Comparison of ENCODE assay signal across 9 mouse cellular contexts in the genomic region with DNA sequence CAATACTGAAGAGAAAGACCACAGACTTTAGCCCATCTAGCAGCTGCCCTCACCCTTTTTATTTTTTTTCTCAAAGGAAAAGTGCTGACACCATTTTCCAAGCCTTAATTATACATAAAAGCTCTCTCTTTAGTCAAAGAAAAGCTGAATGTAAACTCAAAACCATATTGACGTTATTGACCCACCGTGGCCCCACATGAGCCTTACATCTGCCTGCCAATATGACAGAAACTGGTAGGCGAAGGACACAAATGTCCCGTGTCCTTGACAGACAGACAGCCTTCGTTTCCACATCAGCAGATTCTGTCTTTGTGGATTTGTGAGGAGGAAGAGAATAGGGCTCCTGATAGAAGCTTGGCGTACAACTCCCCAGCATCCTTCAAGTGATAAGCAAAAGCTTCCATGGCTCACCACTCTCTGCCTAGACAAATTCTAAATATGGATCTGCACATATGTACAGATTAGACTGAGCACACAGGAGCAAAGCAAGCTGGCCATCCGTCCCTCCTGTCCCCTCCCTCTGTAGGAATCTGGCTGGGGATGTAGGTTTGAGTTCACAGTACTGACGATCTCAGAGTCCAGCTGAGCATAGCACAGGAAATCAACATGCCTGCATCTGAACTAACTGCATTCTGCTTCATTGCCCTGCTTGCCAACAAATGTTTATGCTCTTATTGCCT.
DNase-seq lines count a peak whose midpoint lies in the region; ATAC-seq lines count a peak whose summit lies in the region.
"Had no signal": no experiment of that assay in that cellular context is flagged by ENCODE, and none has a peak within 500 bp of the region (broad histone marks: within the 10 kb centered on the region; RNA-seq: fewer than 3 reads in every experiment).

No protein-coding gene starts in this region.

- no peaks in the 10 kb centered on the region for H3K27me3 ChIP-seq in kidney, embryonic 16.5 days (ENCODE audit: insufficient read depth, low read length)
- H3K27me3 ChIP-seq in forebrain, embryonic 13.5 days, result no peaks in the 10 kb centered on the region
- no peaks in the 10 kb centered on the region for H3K27me3 ChIP-seq in heart, embryonic 14.5 days (ENCODE audit: control insufficient read depth, insufficient read depth, low read length)
- no peaks in the 10 kb centered on the region for H3K27me3 ChIP-seq in midbrain, embryonic 13.5 days
- H3K27me3 ChIP-seq in limb, embryonic 10.5 days (ENCODE audit: low read depth, poor library complexity, severe bottlenecking), result peaks cover 31% of the 10 kb centered on the region; the same call in 1 of the 2 replicates

- H3K4me3 ChIP-seq in kidney, embryonic 16.5 days (ENCODE audit: low read length), result no peak overlapping the region
- no peak overlapping the region for H3K4me3 ChIP-seq in forebrain, embryonic 13.5 days
- no peak overlapping the region for H3K4me3 ChIP-seq in heart, embryonic 14.5 days (ENCODE audit: control insufficient read depth in 1 of 2, insufficient read depth in 1 of 2, low read depth in 1 of 2, low read length in 2 of 2)
- H3K4me3 ChIP-seq in midbrain, embryonic 13.5 days (replicated peaks), result no peak overlapping the region
- H3K4me3 ChIP-seq in limb, embryonic 10.5 days, result no peak overlapping the region

- no peak for ATAC-seq in kidney, embryonic 16.5 days (ENCODE audit: low FRiP score, low TSS enrichment)
- no peak for ATAC-seq in forebrain, embryonic 13.5 days
- no peak for ATAC-seq in heart, embryonic 14.5 days (ENCODE audit: insufficient number of reproducible peaks, insufficient read depth, low FRiP score, low read depth)
- no peak for ATAC-seq in midbrain, embryonic 13.5 days

- no peaks in the 10 kb centered on the region for H3K9me3 ChIP-seq in kidney, embryonic 16.5 days (ENCODE audit: low read length)
- H3K9me3 ChIP-seq in forebrain, embryonic 13.5 days (replicated peaks), result no peaks in the 10 kb centered on the region
- no peaks in the 10 kb centered on the region for H3K9me3 ChIP-seq in heart, embryonic 14.5 days (ENCODE audit: control insufficient read depth, low read length)
- H3K9me3 ChIP-seq in midbrain, embryonic 13.5 days, result no peaks in the 10 kb centered on the region
- H3K9me3 ChIP-seq in limb, embryonic 10.5 days (replicated peaks), result no peaks in the 10 kb centered on the region

- no peak for DNase-seq in kidney, adult 11 months
- no peak for DNase-seq in limb, embryonic 10.5 days (ENCODE audit: low spot score)
- DNase-seq in gastrocnemius, postnatal 25 days, result no peak
- no peak for DNase-seq in kidney, adult 9 months
- DNase-seq: layer of hippocampus, adult 9-11 months had no signal

- no peak overlapping the region for H3K4me2 ChIP-seq in kidney, embryonic 16.5 days (replicated peaks; ENCODE audit: low read depth, low read length)
- peak overlapping the region; percentile 36; the same call in 1 of the 2 replicates for H3K4me2 ChIP-seq in forebrain, embryonic 13.5 days
- H3K4me2 ChIP-seq in heart, embryonic 14.5 days (ENCODE audit: low read length), result peak overlapping the region; percentile 31
- 0 out of 2 replicates have a peak overlapping the region, but pooled peaks have one; percentile 22 for H3K4me2 ChIP-seq in midbrain, embryonic 13.5 days (replicated peaks)

- peaks cover 16% of the 10 kb centered on the region for H3K4me1 ChIP-seq in kidney, embryonic 16.5 days (ENCODE audit: insufficient read depth, low read length)
- H3K4me1 ChIP-seq in forebrain, embryonic 13.5 days, result peaks cover 56% of the 10 kb centered on the region
- peaks cover 24 to 35% of the 10 kb centered on the region in 2 experiments for H3K4me1 ChIP-seq in heart, embryonic 14.5 days (ENCODE audit: control insufficient read depth in 2 of 2, insufficient read depth in 2 of 2, low read length in 2 of 2)
- H3K4me1 ChIP-seq in midbrain, embryonic 13.5 days (replicated peaks), result peaks cover 46% of the 10 kb centered on the region
- H3K4me1 ChIP-seq in limb, embryonic 10.5 days, result peaks cover 15% of the 10 kb centered on the region

- no peaks in the 10 kb centered on the region for H3K36me3 ChIP-seq in kidney, embryonic 16.5 days (ENCODE audit: insufficient read depth, low read length)
- no peaks in the 10 kb centered on the region for H3K36me3 ChIP-seq in forebrain, embryonic 13.5 days (ENCODE audit: poor library complexity, severe bottlenecking)
- H3K36me3 ChIP-seq in heart, embryonic 14.5 days (ENCODE audit: control insufficient read depth, insufficient read depth, low read length), result no peaks in the 10 kb centered on the region
- H3K36me3 ChIP-seq in midbrain, embryonic 13.5 days, result no peaks in the 10 kb centered on the region
- no peaks in the 10 kb centered on the region for H3K36me3 ChIP-seq in limb, embryonic 10.5 days

- no peak overlapping the region for H3K27ac ChIP-seq in kidney, embryonic 16.5 days (ENCODE audit: low read length)
- H3K27ac ChIP-seq in forebrain, embryonic 13.5 days, result peak overlapping the region; percentile 70
- peak overlapping the region; percentile 69 to 76 for H3K27ac ChIP-seq in heart, embryonic 14.5 days (replicated peaks in 1 of 2; ENCODE audit: control insufficient read depth in 1 of 2, insufficient read depth in 1 of 2, low read depth in 2 of 2, low read length in 2 of 2)
- peak overlapping the region; percentile 62; the same call in 1 of the 2 replicates for H3K27ac ChIP-seq in midbrain, embryonic 13.5 days
- H3K27ac ChIP-seq in limb, embryonic 10.5 days, result no peak overlapping the region

- 75% methylated on average over 8 of the region's 8 CpGs for WGBS in kidney, embryonic 16.5 days
- WGBS in forebrain, embryonic 13.5 days, result 42% methylated on average over 8 of the region's 8 CpGs
- 33% methylated on average over 8 of the region's 8 CpGs for WGBS in heart, embryonic 14.5 days
- WGBS in midbrain, embryonic 13.5 days, result 41% methylated on average over 8 of the region's 8 CpGs
- WGBS in limb, embryonic 10.5 days, result 87% methylated on average over 8 of the region's 8 CpGs

- H3K9ac ChIP-seq in kidney, embryonic 16.5 days (replicated peaks; ENCODE audit: low read length), result 0 out of 2 replicates have a peak overlapping the region, but pooled peaks have one; percentile 4
- H3K9ac ChIP-seq in forebrain, embryonic 13.5 days, result no peak overlapping the region
- no peak overlapping the region for H3K9ac ChIP-seq in heart, embryonic 14.5 days (ENCODE audit: low read length)
- H3K9ac ChIP-seq in midbrain, embryonic 13.5 days (replicated peaks), result no peak overlapping the region

Comparison
In these comparisons a context has a peak if more than half of its experiments do, and no peak if none do; other contexts are left out.
1. H3K27ac ChIP-seq: peak in forebrain, embryonic 13.5 days (single experiment), heart, embryonic 14.5 days (2 of 2) and midbrain, embryonic 13.5 days (single experiment); none in kidney, embryonic 16.5 days (single experiment) and limb, embryonic 10.5 days (single experiment).